Mouse (Mus musculus): ENCODE results near the gene Gsg1. TPM values are rescaled to one million over a fixed set of nuclear protein-coding genes. Genes with fewer than 3 reads are reported as not detected.

The Gsg1 gene
- polyA plus RNA-seq, 2 experiments, result 0.13 TPM; not detected in 1

DNA sequence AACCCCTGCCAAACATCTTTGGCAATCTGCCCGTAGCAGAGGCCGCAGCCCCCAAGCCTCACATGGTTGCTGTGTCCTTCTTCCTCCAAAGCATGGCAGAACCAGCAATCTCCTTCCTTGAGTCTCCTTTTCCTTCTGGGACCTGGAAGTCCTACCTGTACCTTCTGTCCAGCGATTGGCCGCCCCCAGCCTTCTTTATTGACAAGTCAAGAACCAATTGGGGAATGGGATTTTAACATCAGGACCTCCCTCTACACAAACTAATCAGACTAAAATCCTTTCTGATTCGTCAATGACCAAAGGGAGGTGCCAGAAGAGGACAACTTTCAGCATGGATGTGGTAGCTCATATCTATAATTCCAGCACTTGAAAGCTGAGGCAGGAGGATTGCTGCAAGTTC lies 34.2 kb downstream of the Gsg1 start:
- Histone ChIP-seq H3K27me3 (ENCODE audit: control insufficient read depth, insufficient read depth, low read length) (no peaks in the 10 kb centered on the region), H3K9me3 (ENCODE audit: control insufficient read depth, low read length) (no peaks in the 10 kb centered on the region), H3K9ac (replicated peaks) (no peak overlapping the region), H3K27ac (no peak overlapping the region), H3K4me2 (ENCODE audit: low read depth) (no peak overlapping the region), H3K4me1 (replicated peaks; ENCODE audit: control insufficient read depth in 2 of 2, insufficient read depth in 2 of 2, low read length in 1 of 2) (0 out of 4 replicates have a peak, but pooled peaks cover 0 to 2% of the 10 kb centered on the region in 2 experiments), H3K36me3 (replicated peaks; ENCODE audit: control insufficient read depth, insufficient read depth, low read depth) (peaks cover 46% of the 10 kb centered on the region), H3K4me3 (ENCODE audit: insufficient read depth in 1 of 2, low read depth in 2 of 2, low read length in 2 of 2) (no peak overlapping the region)
- DNase-seq (ENCODE audit: low read depth in 3 of 3, low spot score in 3 of 3) (no peak), ATAC-seq (ENCODE audit: insufficient read depth) (no peak)
- TF ChIP-seq EP300 (IDR thresholded peaks at IDR 0.05; ENCODE audit: low read depth) (no peak), CTCF (IDR thresholded peaks at IDR 0.05; ENCODE audit: low read depth) (no peak)
- WGBS (ENCODE audit: insufficient replicate concordance), result 81% methylated on average over 5 of the region's 5 CpGs

DNA sequence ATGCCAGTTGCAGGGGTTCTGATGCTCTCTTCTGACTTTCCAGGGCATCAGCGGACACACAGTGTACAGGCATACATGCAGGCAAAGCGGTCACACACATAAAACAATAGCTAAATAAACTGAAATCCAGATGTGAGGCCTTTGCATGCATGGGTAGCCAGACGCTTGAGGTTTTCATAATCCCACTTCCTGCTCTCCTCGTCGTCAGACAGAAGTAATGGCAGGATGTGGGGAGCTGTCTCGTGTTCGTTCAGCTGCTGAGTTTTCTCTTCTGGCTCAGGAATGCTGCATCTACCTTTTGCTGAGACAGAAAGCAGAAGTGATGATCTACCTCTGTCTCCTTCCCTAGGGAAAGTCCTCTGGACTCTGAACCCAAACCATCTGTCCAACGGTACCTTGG lies 35.8 kb downstream of the Gsg1 start:
- no peak for DNase-seq (ENCODE audit: low read depth in 3 of 3, low spot score in 3 of 3)
- H3K9ac ChIP-seq (replicated peaks), result no peak overlapping the region
- H3K4me1 ChIP-seq (replicated peaks; ENCODE audit: control insufficient read depth in 2 of 2, insufficient read depth in 2 of 2, low read length in 1 of 2), result 0 out of 4 replicates have a peak, but pooled peaks cover 0 to 2% of the 10 kb centered on the region in 2 experiments
- ATAC-seq (ENCODE audit: insufficient read depth), result no peak
- no peak overlapping the region for H3K4me3 ChIP-seq (ENCODE audit: insufficient read depth in 1 of 2, low read depth in 2 of 2, low read length in 2 of 2)
- peaks cover 59% of the 10 kb centered on the region for H3K36me3 ChIP-seq (replicated peaks; ENCODE audit: control insufficient read depth, insufficient read depth, low read depth)
- H3K27ac ChIP-seq, result no peak overlapping the region
- H3K27me3 ChIP-seq (ENCODE audit: control insufficient read depth, insufficient read depth, low read length), result no peaks in the 10 kb centered on the region
- H3K9me3 ChIP-seq (ENCODE audit: control insufficient read depth, low read length), result no peaks in the 10 kb centered on the region
- 46% methylated on average over 8 of the region's 8 CpGs for WGBS (ENCODE audit: insufficient replicate concordance)
- no peak overlapping the region for H3K4me2 ChIP-seq (ENCODE audit: low read depth)
- TF ChIP-seq EP300 (IDR thresholded peaks at IDR 0.05; ENCODE audit: low read depth), result no peak
- TF ChIP-seq CTCF (IDR thresholded peaks at IDR 0.05; ENCODE audit: low read depth), result no peak

DNA sequence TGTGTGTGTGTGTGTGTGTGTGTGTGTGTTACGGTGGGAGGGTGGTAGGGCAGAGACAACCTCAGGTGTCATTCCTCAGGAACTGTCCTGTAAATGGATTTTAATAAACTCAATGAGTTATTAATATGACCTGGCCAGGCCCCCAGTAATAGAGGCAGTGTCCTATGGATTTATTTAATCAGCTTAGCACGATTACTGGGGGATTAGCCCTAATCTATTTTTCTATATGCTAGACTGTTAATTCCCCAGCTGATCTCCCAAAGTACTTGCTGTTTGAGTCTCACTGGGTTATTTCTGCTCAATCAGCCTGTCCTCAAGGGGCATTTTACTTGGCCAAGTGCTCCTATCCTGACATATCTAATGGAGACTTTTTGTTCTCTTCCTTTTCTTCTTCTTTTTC lies 41.5 kb downstream of the Gsg1 start:
- Histone ChIP-seq H3K9me3 (ENCODE audit: control insufficient read depth, low read length) (no peaks in the 10 kb centered on the region), H3K27ac (no peak overlapping the region), H3K4me2 (ENCODE audit: low read depth) (no peak overlapping the region), H3K36me3 (replicated peaks; ENCODE audit: control insufficient read depth, insufficient read depth, low read depth) (peaks cover 54% of the 10 kb centered on the region), H3K4me3 (ENCODE audit: insufficient read depth in 1 of 2, low read depth in 2 of 2, low read length in 2 of 2) (no peak overlapping the region), H3K9ac (replicated peaks) (no peak overlapping the region), H3K4me1 (replicated peaks; ENCODE audit: control insufficient read depth in 2 of 2, insufficient read depth in 2 of 2, low read length in 1 of 2) (peaks cover 10 to 15% of the 10 kb centered on the region in 2 experiments), H3K27me3 (ENCODE audit: control insufficient read depth, insufficient read depth, low read length) (no peaks in the 10 kb centered on the region)
- ATAC-seq (ENCODE audit: insufficient read depth) (no peak), DNase-seq (ENCODE audit: low read depth in 3 of 3, low spot score in 3 of 3) (no peak)
- TF ChIP-seq EP300 (IDR thresholded peaks at IDR 0.05; ENCODE audit: low read depth) (no peak), CTCF (IDR thresholded peaks at IDR 0.05; ENCODE audit: low read depth) (no peak)
- 77% methylated on average over 2 of the region's 2 CpGs for WGBS (ENCODE audit: insufficient replicate concordance)

DNA sequence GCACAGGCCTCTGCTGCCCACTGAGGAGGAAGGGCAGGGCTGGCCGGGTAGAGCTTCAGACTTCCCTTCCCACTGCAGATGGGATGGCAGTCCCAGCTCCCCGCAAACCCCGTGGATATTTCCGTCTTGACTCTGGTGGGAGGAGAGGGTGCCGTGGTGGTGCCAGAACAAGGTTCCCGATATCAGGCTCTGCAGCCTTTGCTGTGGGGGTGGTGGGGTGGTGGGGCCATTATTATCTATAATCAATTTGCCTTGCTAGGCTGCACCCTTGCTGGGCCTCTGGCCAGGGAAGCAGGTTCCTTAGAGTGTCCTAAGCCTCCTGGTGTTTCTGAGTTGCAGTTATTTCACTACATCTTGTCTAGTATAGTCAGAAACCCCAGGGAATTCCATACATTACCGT lies 43.0 kb downstream of the Gsg1 start:
- peak overlapping the region; percentile 51 for H3K9ac ChIP-seq (replicated peaks)
- H3K4me1 ChIP-seq (replicated peaks; ENCODE audit: control insufficient read depth in 2 of 2, insufficient read depth in 2 of 2, low read length in 1 of 2), result peaks cover 12 to 17% of the 10 kb centered on the region in 2 experiments
- H3K4me2 ChIP-seq (ENCODE audit: low read depth), result peak overlapping the region; percentile 60
- 42% methylated on average over 7 of the region's 7 CpGs for WGBS (ENCODE audit: insufficient replicate concordance)
- H3K27ac ChIP-seq, result no peak overlapping the region
- peaks cover 42% of the 10 kb centered on the region for H3K36me3 ChIP-seq (replicated peaks; ENCODE audit: control insufficient read depth, insufficient read depth, low read depth)
- H3K4me3 ChIP-seq (ENCODE audit: insufficient read depth in 1 of 2, low read depth in 2 of 2, low read length in 2 of 2), result peak overlapping the region in 1 of 2 experiments; percentile 12; a peak in 1 of 4 replicates
- peak; percentile 49; the same call in 1 of the 2 replicates for TF ChIP-seq EP300 (IDR thresholded peaks at IDR 0.05; ENCODE audit: low read depth)
- TF ChIP-seq CTCF (IDR thresholded peaks at IDR 0.05; ENCODE audit: low read depth), result no peak
- DNase-seq (ENCODE audit: low read depth in 3 of 3, low spot score in 3 of 3) (peak in 1 of 3 experiments; percentile 53), ATAC-seq (ENCODE audit: insufficient read depth) (peak; percentile 79)
- no peaks in the 10 kb centered on the region for H3K9me3 ChIP-seq (ENCODE audit: control insufficient read depth, low read length)
- no peaks in the 10 kb centered on the region for H3K27me3 ChIP-seq (ENCODE audit: control insufficient read depth, insufficient read depth, low read length)

- Histone ChIP-seq H3K9ac (replicated peaks) (no peak overlapping the region), H3K4me1 (replicated peaks; ENCODE audit: control insufficient read depth in 2 of 2, insufficient read depth in 2 of 2, low read length in 1 of 2) (peaks cover 37 to 39% of the 10 kb centered on the region in 2 experiments), H3K36me3 (replicated peaks; ENCODE audit: control insufficient read depth, insufficient read depth, low read depth) (peaks cover 21% of the 10 kb centered on the region), H3K27ac (no peak overlapping the region), H3K9me3 (ENCODE audit: control insufficient read depth, low read length) (no peaks in the 10 kb centered on the region), H3K27me3 (ENCODE audit: control insufficient read depth, insufficient read depth, low read length) (no peaks in the 10 kb centered on the region), H3K4me3 (ENCODE audit: insufficient read depth in 1 of 2, low read depth in 2 of 2, low read length in 2 of 2) (no peak overlapping the region), H3K4me2 (ENCODE audit: low read depth) (no peak overlapping the region)
- no peak for ATAC-seq (ENCODE audit: insufficient read depth)
- WGBS (ENCODE audit: insufficient replicate concordance), result 80% methylated on average over 8 of the region's 8 CpGs
- DNase-seq (ENCODE audit: low read depth in 3 of 3, low spot score in 3 of 3), result no peak
- TF ChIP-seq EP300 (IDR thresholded peaks at IDR 0.05; ENCODE audit: low read depth) (no peak), CTCF (IDR thresholded peaks at IDR 0.05; ENCODE audit: low read depth) (no peak)
Measured at GRCm38 (mm10) chr6:135206909-135207308, 47.2 kb downstream of the Gsg1 start.
